Mouse (Mus musculus) kidney, adult 18-20 months (tissue): ENCODE measurements around the gene Xkr7.

Source experiments
- DNase-seq: peaks from one replicate; pipeline ENCODE4 v3.0.0; 2021

Xkr7 gene

DNA sequence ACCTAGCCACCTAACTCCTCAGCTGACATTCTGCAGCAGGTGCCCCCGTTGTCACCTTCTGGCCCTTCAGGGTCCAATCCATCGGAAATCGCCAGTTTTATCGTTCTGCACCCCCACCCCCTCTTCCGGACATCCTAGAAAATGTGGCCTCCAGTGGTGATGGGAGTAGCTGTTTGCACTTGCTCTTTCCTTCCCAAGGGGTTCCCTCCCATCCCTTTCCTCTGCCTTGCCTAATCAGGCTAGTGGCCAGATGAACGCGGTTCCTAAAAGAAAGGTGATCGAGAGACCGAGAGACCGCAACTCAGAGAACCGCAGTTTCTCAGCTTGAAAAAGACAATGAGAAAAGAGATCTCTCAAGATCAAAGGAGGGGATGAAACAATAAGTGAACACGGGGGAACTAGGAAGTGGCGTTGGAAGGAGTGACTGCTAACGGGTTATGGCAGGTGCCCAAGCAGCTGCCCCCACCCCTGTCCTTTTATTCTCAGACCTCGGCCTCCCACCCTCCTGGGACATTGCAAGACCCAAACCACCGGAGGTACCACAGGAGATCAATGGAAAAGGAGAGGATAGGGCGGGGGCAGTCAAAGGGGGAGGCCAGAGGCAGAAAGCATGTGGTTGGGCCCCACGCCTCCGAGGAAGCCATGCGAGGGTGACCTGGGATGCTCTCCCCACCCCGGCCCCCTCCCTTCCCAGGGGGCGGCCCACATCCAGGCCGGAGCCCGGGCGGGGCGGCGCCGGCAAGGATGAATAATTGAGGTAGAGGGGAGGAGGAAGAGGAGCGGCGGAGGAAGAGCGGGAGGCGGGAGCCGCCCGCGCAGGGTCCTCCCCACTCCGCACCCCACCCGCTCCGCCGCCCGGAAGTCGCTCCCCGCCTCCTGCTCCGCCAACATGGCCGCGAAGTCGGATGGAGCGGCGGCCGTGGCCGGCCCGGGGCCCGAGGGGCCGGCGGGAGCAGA, at the start of gene Xkr7:
TSS of gene Xkr7 (plus strand) at position 727 of the 957 bp plus-strand sequence.
- no peak for DNase-seq

DNA sequence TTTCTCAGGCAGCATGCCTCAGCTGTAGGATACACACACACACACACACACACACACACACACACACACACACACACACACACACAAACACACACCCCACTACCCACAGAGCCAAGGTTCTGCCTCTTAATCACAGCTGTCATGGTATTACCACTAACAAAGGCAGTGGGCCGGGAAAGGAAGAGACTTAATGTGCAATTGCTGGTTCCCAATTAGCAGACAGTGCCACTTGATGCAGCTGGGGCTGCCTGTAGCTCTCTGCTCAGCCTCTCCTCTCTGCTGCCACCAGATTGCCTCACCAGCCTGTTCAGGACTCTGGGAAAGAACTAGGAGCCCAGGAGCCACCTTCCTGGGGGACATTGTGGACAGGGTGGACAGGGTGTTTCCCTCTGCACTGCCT, 46.1 kb upstream of the Xkr7 start:
- DNase-seq, result no peak

DNA sequence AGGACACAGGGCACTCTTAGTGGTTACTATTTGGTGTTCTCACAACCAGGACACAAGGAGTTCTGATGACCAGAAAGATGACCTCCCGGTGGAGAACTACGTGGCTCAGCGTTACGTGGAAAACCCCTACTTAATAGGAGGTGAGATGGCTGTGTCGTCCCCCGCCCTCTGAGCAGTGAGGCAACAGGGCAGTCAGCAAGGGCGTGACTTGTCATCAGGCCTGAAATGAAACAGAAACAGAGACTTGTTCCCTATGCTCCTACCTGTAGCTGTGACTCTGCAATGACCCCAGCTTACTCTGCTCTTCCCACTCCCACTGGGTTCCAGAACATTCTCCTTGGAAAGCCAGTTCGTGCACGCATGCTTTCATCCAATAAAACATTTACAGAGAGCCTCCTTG, 40.1 kb upstream of the Xkr7 start:
- peak; percentile 34 for DNase-seq

DNA sequence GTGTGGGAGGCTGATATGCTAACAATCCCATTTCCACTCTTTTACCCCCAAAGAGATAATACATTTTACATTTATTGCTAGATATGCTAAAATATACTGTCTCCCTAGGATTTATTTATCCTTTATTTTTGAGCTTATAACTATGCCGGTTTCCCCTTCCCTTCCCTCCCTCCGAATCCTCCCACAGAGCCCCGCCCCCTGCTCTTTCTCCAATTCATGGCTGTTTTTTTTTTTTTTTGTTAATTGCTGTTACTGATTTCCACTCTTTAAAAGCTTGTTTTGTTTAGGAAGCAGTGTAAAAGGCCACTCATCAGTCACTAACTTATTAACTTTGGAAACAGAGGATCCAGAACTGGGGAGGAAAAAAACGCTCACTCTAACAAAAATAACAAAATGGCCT, 34.6 kb upstream of the Xkr7 start:
- DNase-seq, result no peak

DNA sequence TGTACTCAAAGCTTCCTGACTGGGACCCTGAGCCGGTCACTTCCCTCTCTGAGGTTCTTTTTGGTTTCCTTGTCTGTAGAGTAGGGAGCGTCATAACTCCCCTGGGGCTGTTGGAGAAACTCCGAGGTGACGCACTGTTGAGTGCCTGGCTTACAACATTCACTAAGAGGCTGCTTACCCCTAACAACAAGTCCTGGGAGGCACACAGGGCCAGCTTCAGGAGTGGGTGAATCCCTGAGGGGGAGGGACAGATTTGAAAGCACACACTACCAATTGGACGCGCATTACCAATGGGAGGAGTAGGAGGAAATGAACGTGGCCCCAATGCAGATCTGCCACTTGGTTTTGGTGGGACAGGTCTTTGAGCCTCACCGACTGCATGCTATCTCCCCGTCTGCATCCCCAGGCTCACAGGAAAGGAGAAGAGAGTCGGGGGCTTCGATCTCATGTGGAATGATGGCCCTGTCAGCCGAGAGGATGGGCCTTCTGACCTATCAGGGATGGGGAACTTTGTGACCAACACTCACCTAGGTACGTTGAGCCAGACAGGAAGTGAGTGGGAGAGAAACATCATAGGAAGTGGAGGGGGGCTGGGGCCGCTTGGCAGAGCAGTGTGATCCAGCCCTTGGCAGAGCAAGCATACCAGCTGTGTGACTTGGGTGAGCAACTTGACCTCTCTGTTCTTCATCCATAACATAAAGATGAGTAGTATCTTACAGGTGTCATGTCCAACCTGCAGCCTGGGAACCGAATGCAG, 29.0 kb upstream of the Xkr7 start:
- DNase-seq, result no peak

DNA sequence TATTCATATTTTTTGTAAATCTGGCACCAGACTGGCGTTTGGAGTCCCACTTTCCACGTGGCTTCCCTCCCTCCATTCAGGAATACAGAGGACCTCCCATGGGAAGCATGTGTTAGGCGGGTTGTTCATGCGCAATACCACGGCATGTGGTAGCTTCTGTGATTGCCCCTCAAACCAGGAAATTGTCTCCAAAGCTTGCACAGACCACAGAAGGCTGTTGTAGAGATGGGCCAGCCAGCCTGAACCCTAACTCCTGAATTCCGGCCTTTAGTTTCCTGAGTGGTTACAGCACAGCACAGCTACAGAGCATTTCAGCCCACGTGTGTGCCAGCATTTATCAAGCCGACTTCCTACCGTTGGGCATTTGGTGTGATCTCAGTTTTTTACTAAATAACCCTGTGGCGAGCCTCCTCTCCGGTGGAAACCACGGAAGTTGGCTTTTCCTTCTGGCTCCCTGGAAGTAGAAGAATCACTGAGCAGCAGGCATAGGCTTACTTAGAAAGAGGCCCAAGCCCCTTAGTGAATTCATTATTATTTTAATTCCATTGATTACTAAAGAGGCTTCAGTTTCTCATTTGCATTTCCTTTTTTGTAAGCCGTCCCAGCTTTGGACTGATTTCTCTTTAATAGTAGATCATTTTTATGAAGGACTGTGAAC, 27.8 kb upstream of the Xkr7 start:
- no peak for DNase-seq

DNA sequence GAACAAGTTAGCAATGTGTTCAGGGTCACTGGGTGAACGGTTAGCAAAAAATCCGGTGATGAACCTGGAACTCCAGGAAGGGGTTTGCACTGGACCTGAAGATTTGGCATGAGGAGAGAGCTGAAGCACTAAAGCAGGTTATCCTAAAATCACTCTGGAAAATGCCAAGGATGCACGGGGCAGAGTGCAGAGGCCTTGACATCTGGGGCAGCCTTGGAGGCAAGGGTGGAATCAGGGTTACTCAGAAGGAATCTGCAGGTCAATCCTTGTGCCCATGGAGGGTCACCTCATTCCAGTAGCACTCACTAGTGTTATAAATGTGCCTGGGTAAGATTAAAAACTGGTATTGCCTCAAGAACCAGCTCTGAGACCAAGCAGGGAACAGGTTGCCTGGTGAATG, 25.7 kb upstream of the Xkr7 start:
- DNase-seq, result no peak

DNA sequence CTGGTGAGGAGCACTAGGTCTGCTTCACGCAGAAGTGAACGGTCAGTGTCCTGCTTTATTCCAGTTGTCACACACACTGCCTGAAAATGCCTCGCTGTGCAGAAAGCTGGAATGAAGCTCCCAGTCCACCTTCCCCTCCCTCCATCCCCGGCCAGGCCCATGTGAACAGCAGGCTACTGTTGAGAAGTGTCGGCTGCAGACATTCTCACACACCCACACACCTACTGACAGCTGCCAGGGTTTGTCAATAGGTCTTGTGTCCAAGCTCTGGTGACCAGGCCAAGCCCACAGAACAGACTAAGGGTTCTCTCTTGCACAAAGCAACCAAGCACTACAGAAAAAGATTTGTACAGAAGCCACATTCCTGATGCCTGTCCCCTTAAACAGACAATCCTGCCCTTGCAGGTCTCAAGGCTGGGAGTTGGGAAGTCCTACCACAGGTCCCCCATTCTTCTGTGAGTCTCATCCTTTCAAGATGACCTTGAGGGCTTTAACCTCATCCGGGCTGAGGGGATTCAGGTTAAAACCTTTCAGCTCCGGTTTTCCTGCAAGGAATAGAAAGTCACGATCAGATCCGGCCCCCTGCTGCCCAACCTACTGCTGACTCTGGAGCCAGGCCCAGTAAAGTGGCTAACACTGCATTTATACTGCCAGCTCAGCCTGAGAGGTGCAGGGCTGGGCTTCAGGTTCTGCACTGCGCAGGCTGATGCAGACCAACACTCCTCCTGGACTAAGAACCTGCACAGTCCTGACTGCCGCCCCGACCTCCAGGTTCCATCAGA, 22.3 kb upstream of the Xkr7 start:
- no peak for DNase-seq

DNA sequence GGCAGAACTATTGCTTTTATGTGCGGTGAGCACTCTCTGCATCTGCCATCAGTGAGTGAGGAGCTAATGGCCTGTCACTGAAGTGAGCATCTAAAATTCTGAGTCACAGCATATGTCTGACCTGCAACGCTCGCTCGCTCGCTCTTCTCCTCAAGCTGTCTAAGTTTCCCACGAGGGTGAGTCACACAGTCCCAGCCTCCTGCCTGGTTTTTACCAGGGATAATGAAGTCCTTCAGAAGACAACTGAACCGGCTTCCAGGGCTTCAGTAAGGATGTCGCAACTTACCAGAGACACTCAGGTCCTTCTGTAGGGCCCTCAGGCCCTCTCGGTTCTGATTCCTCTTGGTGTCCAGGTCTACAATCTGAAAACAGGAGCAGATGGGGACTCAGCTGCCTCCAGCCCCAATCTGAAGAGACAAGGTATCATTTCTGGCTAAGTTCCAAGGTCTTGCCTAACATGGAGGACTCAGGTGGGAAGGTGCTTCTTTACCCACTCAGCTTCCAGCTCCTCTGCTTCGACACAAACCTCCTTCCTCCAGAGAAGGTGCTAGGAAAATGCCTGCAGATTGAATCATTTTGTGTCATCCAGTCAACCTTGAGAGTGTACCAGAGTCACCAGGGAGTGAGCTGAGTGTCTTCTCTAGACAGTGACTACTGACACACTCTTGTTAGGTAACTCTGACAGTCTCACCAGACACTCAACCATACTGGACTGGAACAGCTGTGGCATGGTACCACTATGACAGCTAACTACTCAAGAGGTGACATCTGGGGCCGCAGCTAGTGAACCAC, 17.7 kb upstream of the Xkr7 start:
- no peak for DNase-seq

DNA sequence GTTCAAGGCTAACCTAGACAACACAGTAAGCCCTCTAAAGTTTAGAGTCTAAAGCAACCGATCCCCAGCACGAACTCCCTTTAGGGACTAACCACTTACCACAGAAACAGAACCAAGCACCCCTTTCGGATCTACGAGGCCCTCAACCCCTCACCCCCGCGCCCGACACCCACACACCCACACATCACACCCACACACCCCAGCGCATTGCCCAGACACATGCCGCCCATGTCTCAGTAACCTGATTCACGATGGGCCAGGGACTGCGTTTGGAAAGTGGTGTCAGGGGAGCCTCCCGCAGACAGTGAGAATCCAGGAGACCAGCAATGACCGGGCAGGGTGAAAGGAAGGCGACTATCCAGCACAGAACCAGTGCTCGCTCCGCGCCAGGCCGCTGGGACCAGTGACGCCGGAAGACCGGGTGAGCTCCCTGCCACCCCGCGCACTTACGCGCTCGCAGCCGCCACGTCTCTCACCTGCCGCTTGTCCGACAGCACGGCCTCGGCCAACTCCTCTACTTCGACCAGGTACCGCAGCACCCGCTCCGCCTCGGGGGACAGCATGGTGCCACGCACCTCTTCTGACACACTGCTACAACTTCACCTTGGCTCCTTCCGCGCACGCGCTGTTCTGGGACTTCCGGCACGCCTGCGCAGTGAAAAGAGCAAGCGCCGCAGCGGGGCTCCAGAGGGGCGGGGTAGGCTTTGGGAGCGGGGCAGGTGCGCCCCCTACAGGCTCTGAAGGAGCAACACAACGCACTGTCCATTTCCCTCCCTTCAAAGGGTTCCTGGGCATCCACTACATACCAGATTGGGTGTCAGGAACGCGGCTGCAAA, 16.7 kb upstream of the Xkr7 start, which contains the start of gene Pdrg1:
TSS of gene Pdrg1 (minus strand) at position 670 of the 836 bp plus-strand sequence.
- DNase-seq, result peak; percentile 96

DNA sequence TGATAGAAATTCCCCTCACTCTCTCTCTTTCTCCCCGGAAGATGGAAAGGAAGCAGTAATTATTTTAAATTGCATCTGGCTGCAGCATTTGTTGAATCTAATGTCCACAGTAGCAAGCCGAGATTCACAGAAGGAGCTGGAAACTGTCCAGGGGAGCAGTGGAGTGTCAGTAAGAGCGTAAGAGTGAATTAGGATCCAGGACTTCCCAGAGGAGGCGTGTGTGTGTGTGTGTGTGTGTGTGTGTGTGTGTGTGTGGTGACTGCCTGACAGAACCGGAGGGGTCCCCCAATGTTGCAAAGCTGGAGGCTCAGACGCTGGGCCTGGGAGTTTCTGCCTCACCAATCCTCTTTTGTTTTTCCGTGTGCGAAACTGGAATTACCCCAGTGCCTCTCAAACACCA, 15.8 kb upstream of the Xkr7 start:
- DNase-seq, result no peak

DNA sequence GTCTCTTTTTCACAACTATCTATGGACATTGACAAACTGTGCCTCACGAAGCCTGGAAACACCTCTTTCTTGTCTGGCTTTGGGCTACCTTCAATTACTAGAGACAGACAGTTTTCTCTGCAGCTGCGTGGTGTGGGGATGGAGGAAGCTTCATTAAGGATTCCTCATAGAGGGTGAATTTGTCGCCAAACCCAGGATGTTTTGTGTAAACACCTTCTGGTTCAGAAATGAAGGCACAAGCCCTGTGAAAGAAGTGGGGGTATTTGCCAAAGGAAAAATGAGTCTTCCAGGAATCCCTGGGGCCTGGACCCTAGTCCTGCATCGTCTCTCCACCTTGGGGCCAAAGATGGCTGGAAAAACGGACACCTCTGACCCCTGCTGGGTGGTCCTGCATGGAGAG, 14.9 kb upstream of the Xkr7 start:
- no peak for DNase-seq

DNA sequence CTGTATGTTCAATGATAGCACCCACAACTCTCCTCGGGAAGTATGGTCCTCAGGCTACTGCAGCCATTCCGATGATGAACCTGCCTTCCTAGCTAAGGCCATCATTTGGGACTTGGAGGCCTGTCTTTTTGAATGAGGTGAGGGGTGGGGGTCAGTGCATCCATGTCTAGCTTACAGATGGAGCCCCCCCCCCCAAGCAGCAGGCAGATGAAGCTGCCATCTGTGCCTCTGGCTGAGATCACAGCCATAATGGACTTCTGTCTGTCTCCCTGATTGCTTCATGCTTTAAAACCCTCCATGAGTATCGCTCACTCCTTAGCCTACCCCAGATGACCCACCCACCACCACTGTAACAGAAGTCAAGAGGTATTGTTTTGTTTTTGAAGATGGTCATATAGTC, 12.3 kb upstream of the Xkr7 start:
- DNase-seq, result no peak

DNA sequence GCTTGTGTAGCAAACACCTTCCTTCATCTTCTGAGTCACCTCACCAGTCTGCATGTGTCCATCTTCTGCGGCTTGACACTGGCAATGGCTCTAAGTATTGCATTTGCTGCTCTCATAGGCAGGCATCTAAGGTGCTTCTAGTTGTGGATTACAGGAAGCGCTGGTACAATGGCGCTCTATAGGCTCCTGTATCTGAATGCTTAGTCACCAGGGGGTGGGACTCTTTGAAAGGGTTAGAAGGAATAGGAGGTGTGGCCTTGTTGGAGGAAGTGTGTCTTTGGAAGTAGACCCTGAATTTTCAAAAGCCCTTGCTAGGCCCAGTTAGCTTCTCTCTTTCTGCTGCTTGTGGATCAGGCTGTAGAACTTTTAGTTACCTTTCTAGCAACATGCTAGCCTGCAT, 10.5 kb upstream of the Xkr7 start:
- DNase-seq, result no peak

DNA sequence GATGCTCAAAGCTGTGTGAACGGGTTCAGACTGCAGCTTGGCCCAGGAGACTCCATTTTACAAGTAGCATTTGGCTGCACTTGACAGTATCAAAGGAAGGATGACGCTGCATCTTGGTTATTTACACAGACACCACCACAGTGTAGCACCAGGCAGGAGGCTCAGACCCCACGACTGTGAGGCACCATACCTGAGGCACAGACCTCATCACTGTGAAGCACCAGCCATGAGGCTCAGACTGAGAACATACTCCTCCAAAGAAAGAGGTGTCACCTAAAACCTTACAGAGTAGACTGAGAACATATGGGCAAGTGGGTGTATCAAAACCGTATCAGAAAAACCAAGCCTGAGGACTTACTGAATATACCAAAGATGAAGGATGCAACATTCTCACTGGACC, 8.8 kb upstream of the Xkr7 start:
- no peak for DNase-seq

DNA sequence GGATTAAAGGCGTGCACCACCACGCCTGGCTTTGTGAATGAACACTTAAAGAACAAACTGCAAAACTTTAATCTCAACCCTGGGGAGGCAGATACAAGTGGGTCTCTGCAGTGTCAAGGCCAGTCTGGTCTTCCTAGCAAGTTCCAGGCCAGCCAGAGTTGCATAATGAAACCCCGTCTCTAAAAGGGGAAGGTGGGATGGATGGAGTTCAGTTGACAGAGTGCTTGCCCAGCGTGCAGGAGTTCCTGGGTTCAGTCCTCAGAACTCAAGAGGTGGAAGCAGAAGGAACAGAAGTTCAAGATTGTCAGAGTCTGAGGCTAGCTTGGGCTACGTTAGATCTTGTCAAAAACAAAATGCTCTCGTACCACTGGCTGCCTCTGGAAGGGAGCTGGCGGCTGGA, 5.6 kb upstream of the Xkr7 start:
- DNase-seq, result no peak

DNA sequence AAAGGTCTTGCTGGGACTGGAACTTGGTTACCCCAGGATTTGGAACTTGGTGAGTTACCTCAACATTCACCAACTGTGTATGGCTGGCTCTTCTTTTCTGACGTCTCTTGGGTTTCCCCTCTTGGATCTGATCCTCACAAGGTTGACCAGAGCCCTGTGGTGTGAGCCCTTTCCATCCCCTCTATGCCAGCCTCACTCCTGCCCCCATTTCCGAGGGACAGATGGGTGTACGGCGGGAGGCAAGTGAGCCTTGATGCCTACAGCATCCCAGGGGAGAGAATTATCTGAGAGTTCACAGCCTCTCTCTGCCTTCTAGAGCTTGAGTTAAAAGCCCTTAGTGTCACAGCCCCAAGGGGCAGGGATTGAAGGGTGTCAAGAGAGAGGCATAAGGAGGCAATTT, 4.2 kb upstream of the Xkr7 start:
- no peak for DNase-seq

DNA sequence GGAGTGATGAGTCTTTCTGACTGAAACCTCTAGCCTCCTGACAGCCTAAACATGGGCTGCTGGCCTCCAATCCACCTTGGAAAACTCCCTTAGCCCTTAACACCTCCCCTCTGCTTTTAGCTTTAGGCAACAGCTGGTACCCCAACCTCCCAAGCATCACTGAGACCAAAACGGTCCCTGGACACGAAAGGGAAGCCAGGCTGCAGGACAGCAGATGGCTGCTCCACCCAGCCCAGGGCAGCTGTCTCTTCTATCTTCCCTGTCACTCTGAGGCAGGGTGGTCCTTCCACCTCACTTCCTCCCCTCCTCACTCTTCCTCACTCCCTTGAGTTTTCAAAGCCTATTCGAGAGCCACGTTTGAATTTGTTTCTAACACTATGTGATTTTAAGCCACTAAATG, 1.2 kb upstream of the Xkr7 start:
- DNase-seq, result no peak

DNA sequence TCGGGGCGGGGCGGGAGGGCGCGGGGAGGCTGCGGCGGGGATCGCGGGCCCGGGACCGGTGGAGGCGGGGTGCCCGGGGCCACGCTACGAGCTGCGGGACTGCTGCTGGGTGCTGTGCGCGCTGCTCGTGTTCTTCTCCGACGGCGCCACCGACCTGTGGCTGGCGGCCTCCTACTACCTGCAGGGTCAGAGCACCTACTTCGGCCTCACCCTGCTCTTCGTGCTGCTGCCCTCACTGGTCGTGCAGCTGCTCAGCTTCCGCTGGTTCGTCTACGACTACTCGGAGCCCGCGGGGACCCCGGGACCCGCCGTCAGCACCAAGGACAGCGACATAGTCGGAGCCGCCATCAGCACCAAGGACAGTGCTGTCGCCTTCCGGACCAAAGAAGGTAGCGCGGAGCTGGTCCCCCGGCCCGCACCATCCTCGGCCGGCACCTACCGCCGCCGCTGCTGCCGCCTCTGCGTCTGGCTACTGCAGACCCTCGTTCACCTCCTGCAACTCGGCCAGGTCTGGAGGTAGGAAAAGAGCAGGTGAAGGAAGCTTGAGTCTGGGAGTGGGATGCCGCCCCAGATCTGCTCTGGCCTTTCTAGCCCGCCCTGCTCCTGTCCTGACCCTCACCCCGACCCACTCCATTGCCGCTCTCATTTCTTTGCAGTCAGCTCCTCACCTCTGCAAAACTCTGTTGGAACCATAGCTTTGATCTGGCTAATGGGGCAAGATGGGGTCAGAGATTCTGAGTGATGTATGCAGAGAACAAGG, 611 bp downstream of the Xkr7 start:
- peak; percentile 75 for DNase-seq

DNA sequence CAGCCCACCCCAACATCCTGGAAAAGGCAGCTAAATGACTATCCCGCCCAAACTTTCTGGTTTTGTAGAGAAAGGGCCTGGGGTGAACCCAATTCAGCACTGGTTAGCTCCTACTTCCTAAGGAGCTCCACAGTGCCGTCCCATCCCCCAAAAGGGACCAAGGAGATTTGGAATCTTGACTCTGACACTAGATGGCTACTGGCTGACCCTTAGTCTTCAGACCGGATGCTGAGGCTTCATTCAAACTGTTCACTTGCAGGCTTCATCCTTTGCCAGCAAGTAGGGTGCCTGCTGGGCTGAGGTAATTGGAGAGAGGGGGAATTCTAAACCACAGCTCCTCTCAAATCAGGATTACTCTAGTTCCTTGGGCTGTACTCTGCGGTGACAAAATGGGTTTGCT, 1.3 kb downstream of the Xkr7 start:
- DNase-seq, result no peak
